Mouse (Mus musculus) limb, embryonic 14.5 days (tissue): ENCODE measurements around the gene Mecom. TPM values are rescaled to one million over a fixed set of nuclear protein-coding genes. Genes with fewer than 3 reads are reported as not detected.

Experiments
- ATAC-seq: fragments of 200-750 bp; cut with Nextera tagmentation; 2 replicates; pipeline ENCODE4 v1.8.0; 2017; ENCODE audit warnings: low read depth, moderate number of reproducible peaks, moderate TSS enrichment; ENCODE audit not compliant: low FRiP score
- DNase-seq: peaks from one replicate; pipeline ENCODE4 v3.0.0-alpha.2; 2015; ENCODE audit warnings: low spot score
- H3K27ac ChIP-seq: fragments of 300-500 bp; sonication (generic); replicated peaks from 2 replicates; pipeline ENCODE4 v1.5.1; 2014; ENCODE audit warnings: low read depth, mild to moderate bottlenecking, low read length, moderate library complexity, mixed read lengths
- H3K27me3 ChIP-seq: fragments of 300-500 bp; sonication (generic); 2 replicates; pipeline ENCODE4 v1.6.1; 2014; ENCODE audit warnings: low read length, mixed read lengths; ENCODE audit not compliant: control insufficient read depth, insufficient read depth
- H3K36me3 ChIP-seq: fragments of 300-500 bp; sonication (generic); 2 replicates; pipeline ENCODE4 v1.6.1; 2014; ENCODE audit warnings: mild to moderate bottlenecking, low read length, moderate library complexity, mixed read lengths; ENCODE audit not compliant: control insufficient read depth, insufficient read depth
- H3K4me1 ChIP-seq: fragments of 300-500 bp; sonication (generic); 2 replicates; pipeline ENCODE4 v1.6.1; 2014; ENCODE audit warnings: antibody characterized with exemption, low read length, mixed read lengths; ENCODE audit not compliant: control insufficient read depth, insufficient read depth
- H3K4me2 ChIP-seq: fragments of 300-500 bp; sonication (generic); replicated peaks from 2 replicates; pipeline ENCODE4 v1.6.1; 2014; ENCODE audit warnings: low read depth, mild to moderate bottlenecking, low read length, moderate library complexity; ENCODE audit not compliant: severe bottlenecking
- H3K4me3 ChIP-seq: fragments of 300-500 bp; sonication (generic); replicated peaks from 2 replicates; pipeline ENCODE4 v1.5.1; 2014; ENCODE audit warnings: low read length
- H3K9ac ChIP-seq: fragments of 300-500 bp; sonication (generic); 2 replicates; pipeline ENCODE4 v1.6.1; 2014; ENCODE audit warnings: mild to moderate bottlenecking, low read depth, low read length, moderate library complexity; ENCODE audit not compliant: severe bottlenecking
- H3K9me3 ChIP-seq: fragments of 300-500 bp; sonication (generic); 2 replicates; pipeline ENCODE4 v1.6.1; 2016; ENCODE audit warnings: low read length; ENCODE audit not compliant: control insufficient read depth
- POLR2A ChIP-seq: fragments of 200-500 bp; IDR thresholded peaks from 2 replicates; pipeline ENCODE4 v1.8.0; 2012; ENCODE audit warnings: inconsistent platforms, mild to moderate bottlenecking, moderate library complexity, borderline replicate concordance; ENCODE audit not compliant: insufficient read depth, insufficient read length; ENCODE audit errors: extremely low read depth
- WGBS: fragments of 180-500 bp; shearing (Covaris S2); extraction: QIAGEN DNeasy Blood & Tissue Kit; methylation state at CpG from one replicate; pipeline ENCODE4 v1.1.7; 2014; 5-methylcytosine and 5-hydroxymethylcytosine counted together
- polyA plus RNA-seq, 2 experiments: library from polyadenylated mRNA; depleted of rRNA in 1 of 2; stranded (reverse) in 1 of 2; unstranded in 1 of 2; fragments of >200 nt; fragmentation: Nextera tagmentation in 1 of 2; extraction: Ambion mirVana in 1 of 2; gene quantifications; 2 replicates each; pipeline versions ENCODE4 v1.2.1 to v1.2.3; 2012 to 2014

The Mecom gene
- polyA plus RNA-seq, 2 experiments, result 35.8 to 42.2 TPM

DNA sequence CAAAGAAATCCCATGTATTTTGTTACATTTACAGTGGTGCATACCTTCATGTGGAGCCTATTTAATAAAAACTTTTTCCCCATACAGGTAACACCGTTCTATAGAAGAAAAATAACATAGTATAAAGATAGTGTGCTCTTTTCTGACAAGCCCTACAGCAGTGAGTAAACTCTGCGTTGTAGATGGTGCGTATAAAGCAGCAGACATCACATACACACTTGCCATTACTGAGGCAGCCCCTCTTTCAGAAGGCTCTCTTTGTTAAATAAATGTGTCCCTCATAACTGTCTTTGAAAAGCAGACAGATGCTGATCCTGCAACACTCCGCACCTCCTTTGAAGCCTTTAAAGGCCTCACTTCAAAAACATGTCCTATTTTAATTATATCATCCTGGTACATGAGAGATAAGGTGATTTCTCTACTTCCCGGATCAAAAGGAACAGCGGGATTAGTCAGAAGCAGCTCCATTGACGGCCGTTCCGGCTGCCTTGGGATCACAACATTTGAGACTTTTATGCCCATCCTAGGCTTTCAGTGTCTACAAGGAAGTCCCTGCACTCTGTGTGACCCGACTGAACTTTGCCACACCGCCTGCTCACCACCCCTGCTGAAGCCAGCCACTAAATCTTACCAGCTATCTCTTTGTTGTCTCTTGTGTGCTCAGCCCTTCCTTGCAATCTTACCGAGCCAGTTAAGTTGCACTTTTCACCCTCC lies 355.4 kb downstream of the Mecom start:
- Histone ChIP-seq H3K4me2 (no peak overlapping the region), H3K4me3 (no peak overlapping the region), H3K9ac (no peak overlapping the region), H3K36me3 (no peaks in the 10 kb centered on the region), H3K4me1 (peaks cover 7% of the 10 kb centered on the region), H3K9me3 (no peaks in the 10 kb centered on the region), H3K27ac (no peak overlapping the region), H3K27me3 (no peaks in the 10 kb centered on the region)
- DNase-seq, result no peak
- no peak for TF ChIP-seq POLR2A
- ATAC-seq, result no peak
- 40% methylated on average over 12 of the region's 12 CpGs for whole genome bisulfite sequencing

DNA sequence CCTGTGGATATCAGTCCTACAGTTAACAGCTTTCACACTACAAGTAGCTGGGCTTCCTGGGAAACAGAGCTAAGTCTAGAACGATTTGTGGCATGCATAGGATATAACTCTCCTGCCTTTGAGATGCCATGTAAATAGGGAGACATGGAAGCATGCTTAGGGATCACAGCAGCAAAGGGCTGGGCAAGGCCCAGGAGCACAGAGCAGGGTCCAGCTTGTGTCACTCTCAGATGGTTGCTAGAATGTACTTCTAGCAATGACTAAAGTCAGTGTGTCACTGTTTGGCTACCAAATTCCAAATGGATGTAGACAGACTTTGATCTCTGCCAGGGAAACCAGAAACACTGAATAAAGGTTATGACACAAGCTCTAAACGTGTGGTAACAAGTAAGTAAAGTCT lies 358.5 kb downstream of the Mecom start:
- Histone ChIP-seq H3K4me3 (no peak overlapping the region), H3K27me3 (no peaks in the 10 kb centered on the region), H3K9ac (no peak overlapping the region), H3K36me3 (no peaks in the 10 kb centered on the region), H3K9me3 (no peaks in the 10 kb centered on the region), H3K27ac (no peak overlapping the region), H3K4me2 (no peak overlapping the region), H3K4me1 (peaks cover 7% of the 10 kb centered on the region)
- 63% methylated on average over 2 of the region's 2 CpGs for WGBS
- no peak for DNase-seq
- no peak for TF ChIP-seq POLR2A
- ATAC-seq, result no peak

DNA sequence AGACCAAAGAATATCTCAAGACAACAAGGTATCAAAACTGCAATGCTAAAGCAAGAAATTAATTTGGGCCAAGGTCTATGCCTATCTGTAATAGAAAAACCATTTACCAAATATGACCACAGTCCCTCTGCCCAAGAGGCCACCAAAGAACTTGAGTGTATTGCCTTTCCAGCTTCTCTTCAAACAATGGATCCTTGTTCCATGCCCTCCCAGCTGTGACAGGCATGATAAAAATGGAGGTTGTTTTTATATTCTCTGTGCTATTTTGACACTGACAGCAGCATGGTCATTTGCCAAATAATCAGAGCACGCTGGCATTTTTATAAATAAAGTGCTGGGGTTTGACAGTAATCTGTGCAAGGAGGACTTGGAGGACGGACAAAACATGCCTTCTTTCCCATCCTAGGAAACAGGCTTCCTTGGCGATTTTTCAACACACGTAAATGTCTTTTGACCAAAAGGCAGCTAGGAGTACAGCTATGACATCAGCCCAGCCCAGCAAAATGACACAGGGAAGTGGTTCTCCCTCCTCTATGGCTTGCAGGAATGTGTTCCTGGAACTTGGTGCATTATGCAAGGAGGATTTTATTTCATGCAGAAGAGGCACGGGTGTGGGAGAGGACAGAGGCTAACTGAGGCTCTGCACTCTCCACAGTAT lies 359.9 kb downstream of the Mecom start:
- Histone ChIP-seq H3K9me3 (no peaks in the 10 kb centered on the region), H3K27ac (no peak overlapping the region), H3K4me3 (no peak overlapping the region), H3K4me2 (no peak overlapping the region), H3K4me1 (peaks cover 7% of the 10 kb centered on the region), H3K36me3 (no peaks in the 10 kb centered on the region), H3K9ac (no peak overlapping the region), H3K27me3 (no peaks in the 10 kb centered on the region)
- TF ChIP-seq POLR2A, result no peak
- DNase-seq (no peak), ATAC-seq (no peak)
- WGBS, result 67% methylated on average over 5 of the region's 5 CpGs

DNA sequence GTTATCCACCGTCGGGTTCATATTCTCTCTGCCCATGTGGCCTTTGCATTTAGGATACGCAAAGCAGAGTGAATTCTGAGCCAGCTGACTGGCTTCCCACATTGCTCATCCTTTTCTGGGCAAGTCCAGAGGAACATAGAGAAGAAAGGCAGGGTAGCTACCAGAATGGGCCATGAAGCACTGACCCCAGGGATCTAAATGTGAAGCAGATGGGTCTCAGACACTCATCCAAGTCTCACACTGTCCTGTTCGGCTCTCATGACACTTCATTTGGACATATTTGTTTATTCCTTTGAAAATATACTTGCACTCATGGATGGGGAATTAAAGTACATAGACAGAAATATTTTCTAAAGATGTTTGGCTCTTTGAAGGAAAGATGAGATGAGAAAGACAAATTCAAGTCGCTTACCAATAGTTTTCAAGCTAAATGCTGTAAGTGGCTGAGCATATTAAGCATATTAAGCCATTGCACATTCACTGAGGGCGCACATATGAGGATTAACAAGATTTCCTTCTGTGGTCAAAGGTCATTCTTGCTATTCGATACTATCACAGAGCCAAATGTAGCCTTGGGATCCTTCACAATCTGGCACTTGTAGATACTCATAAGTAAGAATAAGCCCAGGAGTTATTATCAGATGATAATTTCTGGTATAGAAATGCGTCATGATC lies 365.9 kb downstream of the Mecom start:
- WGBS, result 85% methylated on average over 8 of the region's 8 CpGs
- no peaks in the 10 kb centered on the region for H3K36me3 ChIP-seq
- DNase-seq (no peak), ATAC-seq (no peak)
- H3K4me1 ChIP-seq, result peaks cover 4% of the 10 kb centered on the region; the same call in 1 of the 2 replicates
- H3K9me3 ChIP-seq, result no peaks in the 10 kb centered on the region
- no peak overlapping the region for H3K9ac ChIP-seq
- no peak overlapping the region for H3K4me2 ChIP-seq
- H3K4me3 ChIP-seq, result no peak overlapping the region
- TF ChIP-seq POLR2A, result no peak
- H3K27me3 ChIP-seq, result no peaks in the 10 kb centered on the region
- no peak overlapping the region for H3K27ac ChIP-seq

DNA sequence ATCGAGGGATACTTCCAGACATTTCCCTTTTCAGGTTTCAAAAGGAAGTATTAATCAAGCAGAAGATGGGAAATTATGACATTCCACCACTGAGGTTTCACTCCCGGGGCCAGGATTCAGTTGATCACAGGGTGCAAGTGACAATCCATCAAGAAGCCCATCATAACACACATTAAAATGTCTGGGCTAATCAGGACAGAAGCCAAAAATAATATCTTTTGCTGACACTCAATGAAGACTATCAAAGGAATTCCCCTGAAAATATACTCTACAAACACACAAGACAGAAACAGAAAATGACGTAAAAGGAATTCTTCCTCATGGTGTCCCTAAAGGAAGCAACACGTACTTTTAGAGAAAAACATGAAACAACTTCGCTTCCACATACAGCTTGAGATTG lies 371.2 kb downstream of the Mecom start:
- 87% methylated on average over 5 of the region's 5 CpGs for WGBS
- ATAC-seq (no peak), DNase-seq (no peak)
- H3K36me3 ChIP-seq, result no peaks in the 10 kb centered on the region
- no peaks in the 10 kb centered on the region for H3K27me3 ChIP-seq
- H3K9ac ChIP-seq, result no peak overlapping the region
- TF ChIP-seq POLR2A, result no peak
- H3K27ac ChIP-seq, result no peak overlapping the region
- H3K4me3 ChIP-seq, result no peak overlapping the region
- no peaks in the 10 kb centered on the region for H3K9me3 ChIP-seq
- H3K4me2 ChIP-seq, result no peak overlapping the region
- peaks cover 4% of the 10 kb centered on the region; the same call in 1 of the 2 replicates for H3K4me1 ChIP-seq
